Mouse (Mus musculus): ENCODE data around the gene Bri3.
"Not testable (repeated sequence)": the region's sequence is repeated elsewhere in the genome, so short reads cannot be mapped to it uniquely, and the experiment has no call there.

Gene Bri3

GRCm38 (mm10) chr5:144288391-144288790 lies 44.2 kb downstream of the Bri3 start:
- intact Hi-C loops (cut with DNase I), result no loop called here

DNA sequence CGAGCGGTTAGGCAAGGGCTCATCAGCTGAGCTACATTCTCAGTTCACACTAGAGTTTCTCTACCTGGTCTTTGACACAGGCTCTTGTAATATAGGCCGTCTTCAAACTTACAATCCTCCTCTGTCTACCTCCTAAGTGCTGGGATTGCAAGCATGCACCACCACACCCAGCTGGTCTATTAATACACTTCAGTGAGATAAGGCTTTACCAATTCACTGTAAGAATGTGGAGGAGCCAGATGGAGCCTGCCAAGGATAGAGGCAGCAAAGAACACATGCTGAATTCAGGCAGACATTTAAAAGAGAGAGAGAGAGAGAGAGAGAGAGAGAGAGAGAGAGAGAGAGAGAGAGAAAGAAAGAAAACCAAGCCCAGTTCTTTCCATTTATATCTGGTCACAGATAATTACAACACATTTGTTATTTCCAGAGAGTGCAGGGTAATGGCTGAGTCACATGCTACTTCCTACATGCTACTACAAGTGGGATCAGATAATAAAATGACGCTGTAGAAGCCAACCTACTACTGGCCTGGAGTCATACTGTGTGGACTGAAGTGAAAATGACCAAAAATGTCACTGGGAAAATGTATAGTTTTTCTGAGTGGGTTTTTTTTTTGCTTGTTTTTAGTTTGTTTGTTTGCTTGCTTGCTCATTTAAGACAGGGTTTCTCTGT lies 45.7 kb downstream of the Bri3 start:
- intact Hi-C loops (cut with DNase I), result no loop called here

GRCm38 (mm10) chr5:144294908-144295307 lies 50.7 kb downstream of the Bri3 start:
- intact Hi-C loops (cut with DNase I), result no loop called here

DNA sequence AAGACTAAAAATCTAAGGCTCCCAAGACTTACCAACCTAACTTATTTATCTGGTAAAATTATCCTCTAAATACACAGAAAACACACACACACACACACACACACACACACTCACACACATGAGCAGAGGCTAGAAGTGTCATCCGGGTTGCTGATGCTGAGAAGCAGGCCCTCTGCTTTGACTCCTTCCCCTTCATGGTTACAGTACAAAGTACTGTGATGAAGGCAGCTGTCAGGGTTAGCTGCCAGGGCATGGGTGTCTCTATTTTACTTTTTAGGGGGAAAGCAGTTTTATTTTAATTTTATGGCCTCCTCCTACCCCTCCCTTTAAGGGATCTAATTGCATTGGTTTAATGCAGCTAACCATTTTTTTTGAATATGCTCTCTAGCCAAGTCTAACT lies 51.1 kb downstream of the Bri3 start:
- intact Hi-C loops (cut with DNase I), result no loop called here

DNA sequence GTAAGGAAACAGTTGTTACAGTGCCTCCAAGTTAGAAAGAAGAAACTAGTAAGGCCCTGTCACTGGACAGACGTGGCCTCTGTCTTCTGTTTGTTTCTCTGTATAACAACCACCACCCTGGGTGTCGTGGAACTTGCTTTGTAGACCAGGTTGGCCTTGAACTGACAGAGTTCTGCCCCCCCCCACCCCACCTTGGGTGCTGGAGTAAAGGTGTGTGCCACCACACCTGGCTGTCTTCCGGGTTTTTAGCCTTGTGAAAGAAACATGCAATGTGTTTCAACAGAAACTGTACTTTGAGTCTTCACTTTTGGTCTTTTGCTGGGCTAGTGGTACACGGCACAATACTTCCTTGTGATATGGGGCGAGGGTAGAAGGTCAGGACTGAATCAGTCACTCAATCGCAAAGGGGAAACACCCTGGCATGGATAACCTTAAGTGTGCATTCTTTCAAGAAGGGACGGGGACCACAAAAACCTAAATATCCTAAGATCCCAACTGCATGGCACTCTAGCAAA lies 51.9 kb downstream of the Bri3 start:
- intact Hi-C loops (cut with DNase I), result no loop called here

DNA sequence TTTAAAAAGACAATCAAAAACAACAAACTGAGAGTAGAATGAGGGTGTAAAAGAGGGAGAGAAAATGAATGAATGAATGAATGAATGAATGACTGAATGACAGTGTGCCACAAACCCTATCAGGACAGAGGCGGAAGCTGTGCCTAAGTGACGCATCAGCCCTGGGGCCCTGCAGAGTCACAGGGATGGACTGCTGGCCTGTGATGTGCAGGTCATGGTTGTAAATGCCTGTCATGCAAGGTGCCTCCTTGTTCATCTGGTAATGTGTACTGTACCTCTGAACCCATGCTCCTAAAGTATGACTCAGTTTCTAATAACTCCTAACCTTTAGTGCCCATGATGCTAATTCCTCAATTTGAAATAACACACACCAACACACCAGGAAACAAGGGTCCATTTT lies 58.8 kb downstream of the Bri3 start:
- intact Hi-C loops (cut with DNase I), result no loop called here

- intact Hi-C loops (cut with DNase I), result no loop called here
These were observed 64.7 kb downstream of the Bri3 start for GRCm38 (mm10) chr5:144308929-144309328.

- intact Hi-C loops (cut with DNase I), result no loop called here
These were observed 67.9 kb downstream of the Bri3 start for GRCm38 (mm10) chr5:144312183-144312582.

DNA sequence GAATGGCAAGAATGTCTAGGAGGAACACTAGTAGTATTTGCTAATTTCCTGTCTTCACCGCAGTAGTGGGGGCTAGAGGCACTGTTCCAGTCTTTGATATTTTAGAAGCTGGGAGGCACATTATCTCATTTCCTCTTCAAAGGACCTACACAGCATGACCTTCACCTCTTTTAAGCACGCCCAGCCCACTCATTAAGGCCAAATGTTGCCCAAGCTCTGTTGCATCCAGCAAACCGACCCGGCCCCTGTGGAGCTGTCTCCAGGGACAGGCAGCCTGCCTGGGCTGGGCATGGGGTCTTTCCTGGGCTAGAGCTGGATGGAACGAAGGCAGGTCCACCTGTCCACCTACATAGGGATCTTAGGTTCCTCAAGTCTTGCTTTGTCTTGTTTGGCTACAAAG lies 69.1 kb downstream of the Bri3 start:
- intact Hi-C loops (cut with DNase I), result no loop called here

- intact Hi-C loops (cut with DNase I), result no loop called here
These were observed 70.7 kb downstream of the Bri3 start for GRCm38 (mm10) chr5:144314731-144315494.

DNA sequence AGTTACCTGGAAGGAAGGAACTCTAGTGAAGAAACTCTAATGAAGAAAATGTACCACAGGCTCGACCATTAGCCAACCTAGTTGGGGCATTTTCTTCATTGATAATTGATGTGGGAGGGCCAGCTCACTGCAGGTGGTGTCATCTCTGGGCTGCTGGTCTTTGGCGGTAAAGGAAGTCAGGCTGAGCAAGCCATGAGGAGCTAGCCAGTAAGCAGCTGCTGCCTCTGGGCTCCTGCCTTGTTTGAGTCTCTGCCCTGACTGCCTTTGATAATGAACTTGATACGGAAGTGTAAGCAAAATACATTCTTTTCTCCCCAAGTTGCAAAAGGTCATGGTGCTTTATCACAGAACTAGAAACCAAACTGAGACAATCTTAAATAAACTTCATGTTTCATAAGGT lies 72.2 kb downstream of the Bri3 start:
- intact Hi-C loops (cut with DNase I), result no loop called here

GRCm38 (mm10) chr5:144317426-144317825 lies 73.2 kb downstream of the Bri3 start:
- intact Hi-C loops (cut with DNase I), result no loop called here

DNA sequence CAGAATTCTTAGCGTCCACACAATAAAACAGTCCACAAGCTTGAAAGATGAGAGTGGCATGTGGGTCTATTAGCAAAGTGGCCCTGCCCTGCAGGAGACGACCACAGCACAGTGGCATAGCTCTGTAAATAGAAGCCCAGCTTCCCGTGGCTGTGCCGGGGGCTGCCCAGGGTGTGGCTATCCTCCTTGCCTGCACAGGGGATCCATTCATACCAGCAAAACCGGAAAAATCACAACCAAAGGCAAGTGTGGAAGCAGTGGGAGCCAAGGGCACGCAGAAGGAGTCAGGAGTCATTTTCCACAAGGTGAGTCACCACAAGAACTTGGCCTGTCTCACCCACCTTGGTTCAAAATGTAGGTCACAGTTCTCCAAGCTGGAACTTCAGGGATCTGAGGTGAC lies 74.0 kb downstream of the Bri3 start:
- intact Hi-C loops (cut with DNase I), result no loop called here

- intact Hi-C loops (cut with DNase I), result no loop called here
These were observed 77.4 kb downstream of the Bri3 start for GRCm38 (mm10) chr5:144321681-144322080.

GRCm38 (mm10) chr5:144322717-144323116 lies 78.5 kb downstream of the Bri3 start:
- intact Hi-C loops (cut with DNase I), result no loop called here

DNA sequence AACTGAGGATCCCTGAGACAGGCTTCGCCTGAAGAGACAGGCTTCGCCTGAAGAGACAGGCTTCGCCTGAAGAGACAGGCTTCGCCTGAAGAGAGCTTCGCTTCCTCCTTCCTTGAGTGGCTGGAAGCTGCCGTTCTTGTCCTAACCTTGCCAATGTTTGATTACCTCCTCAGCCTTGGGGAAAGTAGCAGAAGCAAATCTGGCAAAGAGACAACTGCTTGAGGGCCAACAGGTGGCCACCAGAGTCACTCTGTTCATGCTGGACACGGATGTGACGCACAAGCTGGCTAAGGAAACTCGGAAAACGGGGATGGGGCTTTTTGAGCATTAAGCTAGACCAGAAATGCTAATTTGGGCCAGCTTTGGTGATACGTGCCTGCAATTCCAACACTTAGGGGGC lies 89.8 kb downstream of the Bri3 start:
- intact Hi-C loops (cut with DNase I), result no loop called here

DNA sequence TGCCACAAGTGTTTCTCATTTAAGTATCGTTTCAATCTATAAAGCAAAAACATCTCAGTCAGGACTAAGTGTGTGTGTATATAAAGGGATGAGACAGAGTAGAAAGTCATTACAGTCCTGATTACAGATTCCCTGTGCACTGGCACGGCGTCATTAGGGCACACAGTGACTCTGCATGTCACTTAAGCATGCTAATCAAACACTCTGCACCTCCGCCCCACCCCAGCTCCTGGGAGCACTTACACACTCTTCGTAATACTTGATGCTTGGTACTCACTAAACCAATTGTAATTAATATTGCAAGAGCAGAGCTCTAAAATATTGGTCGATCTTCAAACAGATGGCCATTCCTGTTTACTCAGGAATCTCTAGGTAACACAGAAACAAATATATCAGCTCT lies 91.1 kb downstream of the Bri3 start:
- intact Hi-C loops (cut with DNase I), result not testable (repeated sequence)

DNA sequence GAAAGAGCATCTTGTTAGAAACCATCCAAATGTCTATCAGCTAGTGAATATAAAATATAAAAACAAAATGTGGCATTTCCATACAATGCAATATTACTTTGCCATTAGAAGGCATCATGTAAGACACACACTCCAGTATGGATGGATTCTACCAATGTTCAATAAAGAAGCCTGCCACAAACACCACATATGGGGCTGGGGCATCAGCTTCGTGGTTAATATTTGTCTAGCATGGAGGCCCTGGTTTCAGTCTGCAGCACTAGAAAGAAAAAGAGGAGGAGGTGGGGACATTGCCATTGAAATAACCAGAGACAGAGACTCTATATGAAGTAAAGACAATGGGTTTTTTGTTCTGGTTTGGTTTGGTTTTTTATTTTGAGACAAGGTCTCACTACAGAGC lies 94.5 kb downstream of the Bri3 start:
- intact Hi-C loops (cut with DNase I), result no loop called here

DNA sequence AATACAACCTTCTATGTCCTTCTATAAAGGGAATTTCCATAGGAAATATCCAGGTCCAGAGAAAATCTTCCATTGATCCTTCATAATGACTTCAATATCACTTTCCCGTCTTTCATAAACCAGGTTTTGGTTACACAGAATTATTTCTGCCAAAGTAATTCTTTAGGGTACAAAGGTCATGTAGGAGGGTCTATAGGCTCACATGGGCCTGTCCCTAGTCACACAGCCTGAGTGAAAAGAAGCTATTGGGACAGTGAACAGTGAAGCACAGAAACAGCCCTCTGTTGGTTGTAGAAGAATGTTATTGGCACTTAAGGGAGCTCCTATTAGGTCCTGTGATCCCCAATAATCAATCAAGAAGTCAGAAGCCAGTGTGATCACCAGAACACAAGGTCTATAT lies 96.8 kb downstream of the Bri3 start:
- intact Hi-C loops (cut with DNase I), result no loop called here

DNA sequence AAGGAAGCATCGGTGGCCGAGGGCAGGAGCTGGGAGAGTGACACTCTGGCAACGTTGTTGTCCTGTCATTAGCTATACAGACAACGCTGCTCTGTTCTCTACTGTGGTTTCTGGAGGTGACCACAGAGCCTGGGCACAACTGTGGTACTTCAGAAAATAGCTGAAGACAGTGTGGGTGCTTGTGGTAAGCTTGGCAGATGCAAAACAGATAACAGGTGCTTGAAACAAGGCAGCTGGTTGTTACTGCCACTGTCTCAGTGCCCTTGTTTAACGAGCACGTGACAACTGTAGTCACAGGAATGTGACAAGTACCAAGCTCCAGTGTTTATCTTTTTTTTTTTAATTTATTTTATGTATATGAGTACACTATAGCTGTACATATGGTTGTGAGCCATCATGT lies 100.4 kb downstream of the Bri3 start:
- intact Hi-C loops (cut with DNase I), result no loop called here

DNA sequence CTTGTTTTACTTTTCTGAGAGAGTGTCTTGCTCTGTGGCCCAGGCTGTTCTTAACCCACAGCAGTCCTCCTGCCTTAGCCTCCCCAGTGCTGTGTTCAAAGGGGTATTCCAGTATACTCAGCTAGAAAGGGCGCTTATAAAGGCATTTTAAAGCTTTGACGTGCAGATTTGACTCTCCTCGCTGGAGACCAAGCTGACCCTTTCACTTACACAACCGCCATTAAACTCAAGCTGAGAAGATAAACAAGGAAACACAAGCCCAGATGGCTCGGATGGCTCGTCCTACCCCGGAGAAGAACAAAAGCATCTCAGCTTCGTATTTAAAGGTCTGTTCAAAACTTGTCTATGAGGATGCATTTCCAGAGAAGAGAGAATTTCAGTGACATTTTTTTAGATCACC lies 106.9 kb downstream of the Bri3 start:
- intact Hi-C loops (cut with DNase I), result no loop called here

DNA sequence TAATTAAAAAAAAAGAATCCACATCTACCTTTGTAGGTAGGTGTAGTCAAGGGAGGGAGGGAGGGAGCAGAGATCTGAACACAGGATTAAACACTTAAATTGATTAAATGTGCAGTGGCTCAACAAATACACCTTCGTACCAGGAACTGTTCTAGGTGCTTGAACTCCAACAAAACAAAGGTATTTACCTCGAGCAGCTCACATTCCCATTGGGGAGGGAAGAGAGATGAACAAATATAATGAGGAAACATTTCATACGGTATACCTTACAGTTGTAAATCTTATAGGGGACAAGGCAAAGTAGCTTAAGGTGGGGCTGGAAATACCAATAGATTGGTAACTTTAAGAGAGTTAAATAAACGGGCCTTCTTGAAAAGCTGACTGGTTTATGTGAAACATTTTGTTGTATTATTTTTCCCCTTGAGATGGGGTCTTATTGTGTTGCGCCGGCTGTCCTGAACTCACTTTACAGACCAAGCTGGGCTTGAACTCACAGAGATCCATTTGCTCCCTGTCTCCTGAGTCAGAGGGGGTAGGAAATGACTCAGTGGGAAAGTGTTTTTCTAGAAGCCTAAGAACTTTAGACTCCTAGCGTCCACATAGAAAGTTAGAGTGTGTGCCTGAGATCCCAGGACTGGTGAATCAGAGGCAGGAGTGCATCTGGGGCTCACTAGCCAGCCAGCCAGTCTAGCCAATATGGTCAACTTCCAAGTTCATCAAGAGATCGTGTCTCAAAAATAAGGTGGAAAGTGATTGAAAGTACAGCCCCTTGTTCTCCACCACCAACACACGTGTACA lies 108.2 kb downstream of the Bri3 start:
- intact Hi-C loops (cut with DNase I), result no loop called here

Data from adrenal gland (tissue).